Mouse (Mus musculus): ENCODE results near the gene Lclat1. TPM values are rescaled to one million over a fixed set of nuclear protein-coding genes. Genes with fewer than 3 reads are reported as not detected.
A peak's percentile ranks its signal among the peaks of the same experiment; 100 is the strongest.

Lclat1 gene
- polyA plus RNA-seq, 1 experiment from 2014 or later, result 15.2 TPM

DNA sequence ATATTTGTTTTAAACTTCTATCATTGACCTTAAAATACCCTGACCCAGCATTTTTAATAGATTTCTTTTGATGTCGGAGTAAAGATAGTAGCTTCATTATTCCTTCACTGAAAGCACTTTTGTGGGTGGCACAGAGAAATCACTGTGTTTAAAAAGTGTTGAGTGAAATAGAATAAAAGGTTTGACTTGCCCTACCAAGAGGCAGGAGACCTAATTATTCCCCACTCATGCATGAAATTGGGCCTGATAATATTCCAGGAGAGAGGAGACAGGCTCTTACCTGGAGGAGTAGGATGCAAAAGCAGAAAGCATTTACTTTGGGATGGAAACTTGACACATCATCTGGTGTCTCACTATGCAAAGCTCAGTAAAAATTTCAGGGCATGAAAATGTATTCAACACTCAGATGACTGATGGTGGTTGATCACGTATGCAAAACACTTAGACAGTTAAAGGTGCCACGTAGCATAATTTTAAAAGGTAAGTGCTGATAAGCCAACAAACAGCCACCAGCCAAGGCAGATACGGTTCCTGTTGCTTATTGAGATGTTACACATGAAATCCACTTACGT, 103.3 kb downstream of the Lclat1 start:
- no peak for DNase-seq (ENCODE audit: low spot score)
- no peaks in the 10 kb centered on the region for H3K4me1 ChIP-seq (replicated peaks; ENCODE audit: control insufficient read depth, insufficient read depth, low read length)
- no peaks in the 10 kb centered on the region for H3K27me3 ChIP-seq (ENCODE audit: control insufficient read depth, insufficient read depth, low read length)
- no peak overlapping the region for H3K4me2 ChIP-seq (ENCODE audit: low read depth, low read length, severe bottlenecking)
- no peak overlapping the region for H3K27ac ChIP-seq (ENCODE audit: low read depth, low read length)
- no peak overlapping the region for H3K9ac ChIP-seq (ENCODE audit: low read length)
- no peaks in the 10 kb centered on the region for H3K36me3 ChIP-seq (ENCODE audit: control insufficient read depth, insufficient read depth, low read length)
- no peak overlapping the region for H3K4me3 ChIP-seq (ENCODE audit: low read depth, low read length)
- ATAC-seq (replicated peaks; ENCODE audit: low FRiP score), result no peak
- 86% methylated on average over 5 of the region's 5 CpGs for WGBS
- no peaks in the 10 kb centered on the region for H3K9me3 ChIP-seq (ENCODE audit: control insufficient read depth, low read length)

DNA sequence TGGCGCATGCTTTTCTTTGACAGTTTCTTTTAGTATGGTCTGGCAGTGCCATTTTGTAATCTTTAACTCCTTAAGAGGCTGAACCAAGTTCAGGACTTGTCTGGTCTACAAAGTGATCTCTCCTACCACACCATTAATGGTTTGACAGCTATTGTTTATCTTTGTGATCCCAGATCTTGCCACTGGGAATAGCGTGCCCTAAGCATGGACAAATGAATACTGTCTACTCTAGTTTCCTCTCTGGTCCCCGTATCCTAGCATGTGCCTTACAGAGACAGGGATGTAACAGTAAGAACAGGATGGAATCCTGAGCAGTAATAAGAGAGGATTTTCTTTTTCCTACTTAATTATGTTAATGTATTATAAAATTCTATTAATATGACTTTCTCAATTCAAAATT, 105.0 kb downstream of the Lclat1 start:
- Histone ChIP-seq H3K9ac (ENCODE audit: low read length) (no peak overlapping the region), H3K27ac (ENCODE audit: low read depth, low read length) (no peak overlapping the region), H3K4me1 (replicated peaks; ENCODE audit: control insufficient read depth, insufficient read depth, low read length) (no peaks in the 10 kb centered on the region), H3K36me3 (ENCODE audit: control insufficient read depth, insufficient read depth, low read length) (no peaks in the 10 kb centered on the region), H3K4me2 (ENCODE audit: low read depth, low read length, severe bottlenecking) (no peak overlapping the region), H3K27me3 (ENCODE audit: control insufficient read depth, insufficient read depth, low read length) (no peaks in the 10 kb centered on the region), H3K9me3 (ENCODE audit: control insufficient read depth, low read length) (no peaks in the 10 kb centered on the region), H3K4me3 (ENCODE audit: low read depth, low read length) (no peak overlapping the region)
- ATAC-seq (replicated peaks; ENCODE audit: low FRiP score) (no peak), DNase-seq (ENCODE audit: low spot score) (no peak)
- 83% methylated on average over 3 of the region's 3 CpGs for WGBS

DNA sequence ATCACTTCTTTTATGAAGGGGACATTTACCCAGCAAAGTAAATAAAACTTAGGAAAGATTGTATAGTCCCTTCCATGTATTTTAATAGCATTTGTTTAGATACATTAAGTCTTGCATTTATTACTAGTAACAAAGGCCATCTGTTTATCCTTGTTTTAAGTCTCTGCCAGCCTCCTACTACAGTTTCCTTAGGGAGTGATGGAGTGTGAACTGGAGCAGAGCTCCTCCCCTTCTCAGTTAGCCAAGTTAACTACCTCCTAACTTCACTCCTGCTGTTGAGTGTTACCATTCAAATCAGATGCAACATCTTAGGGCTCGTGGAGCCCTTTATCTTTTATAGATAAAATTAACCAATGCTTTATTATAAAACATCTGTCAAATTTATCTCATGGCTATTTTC, 105.4 kb downstream of the Lclat1 start:
- ATAC-seq (replicated peaks; ENCODE audit: low FRiP score), result no peak
- no peak overlapping the region for H3K4me3 ChIP-seq (ENCODE audit: low read depth, low read length)
- no peak for DNase-seq (ENCODE audit: low spot score)
- 88% methylated on average over 1 of the region's 1 CpGs for WGBS
- H3K27me3 ChIP-seq (ENCODE audit: control insufficient read depth, insufficient read depth, low read length), result no peaks in the 10 kb centered on the region
- H3K27ac ChIP-seq (ENCODE audit: low read depth, low read length), result no peak overlapping the region
- H3K9ac ChIP-seq (ENCODE audit: low read length), result no peak overlapping the region
- H3K36me3 ChIP-seq (ENCODE audit: control insufficient read depth, insufficient read depth, low read length), result no peaks in the 10 kb centered on the region
- H3K4me2 ChIP-seq (ENCODE audit: low read depth, low read length, severe bottlenecking), result no peak overlapping the region
- H3K4me1 ChIP-seq (replicated peaks; ENCODE audit: control insufficient read depth, insufficient read depth, low read length), result no peaks in the 10 kb centered on the region
- no peaks in the 10 kb centered on the region for H3K9me3 ChIP-seq (ENCODE audit: control insufficient read depth, low read length)

DNA sequence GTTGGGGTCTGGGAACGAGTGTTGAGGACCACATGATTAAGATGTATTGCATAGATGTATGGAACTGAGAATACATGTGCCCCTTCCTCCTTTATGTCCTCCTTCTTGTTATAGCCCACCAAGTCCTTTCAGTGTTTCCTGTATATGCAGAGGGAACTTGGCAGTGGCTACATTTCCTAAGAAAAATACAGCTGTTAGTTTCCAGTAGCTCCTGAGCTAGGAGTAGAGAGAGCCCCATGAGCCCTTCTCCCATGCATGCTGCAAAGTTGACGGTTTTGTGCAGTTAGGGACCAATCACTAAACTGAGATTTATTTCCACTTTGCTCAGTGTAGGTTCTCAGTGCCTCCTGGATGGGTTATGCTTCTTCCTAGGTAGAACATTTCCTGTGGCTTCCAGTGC, 105.9 kb downstream of the Lclat1 start:
- Histone ChIP-seq H3K36me3 (ENCODE audit: control insufficient read depth, insufficient read depth, low read length) (no peaks in the 10 kb centered on the region), H3K4me3 (ENCODE audit: low read depth, low read length) (no peak overlapping the region), H3K27me3 (ENCODE audit: control insufficient read depth, insufficient read depth, low read length) (no peaks in the 10 kb centered on the region), H3K4me1 (replicated peaks; ENCODE audit: control insufficient read depth, insufficient read depth, low read length) (no peaks in the 10 kb centered on the region), H3K27ac (ENCODE audit: low read depth, low read length) (no peak overlapping the region), H3K4me2 (ENCODE audit: low read depth, low read length, severe bottlenecking) (no peak overlapping the region), H3K9me3 (ENCODE audit: control insufficient read depth, low read length) (no peaks in the 10 kb centered on the region), H3K9ac (ENCODE audit: low read length) (no peak overlapping the region)
- DNase-seq (ENCODE audit: low spot score) (no peak), ATAC-seq (replicated peaks; ENCODE audit: low FRiP score) (no peak)
- 83% methylated on average over 2 of the region's 2 CpGs for WGBS

DNA sequence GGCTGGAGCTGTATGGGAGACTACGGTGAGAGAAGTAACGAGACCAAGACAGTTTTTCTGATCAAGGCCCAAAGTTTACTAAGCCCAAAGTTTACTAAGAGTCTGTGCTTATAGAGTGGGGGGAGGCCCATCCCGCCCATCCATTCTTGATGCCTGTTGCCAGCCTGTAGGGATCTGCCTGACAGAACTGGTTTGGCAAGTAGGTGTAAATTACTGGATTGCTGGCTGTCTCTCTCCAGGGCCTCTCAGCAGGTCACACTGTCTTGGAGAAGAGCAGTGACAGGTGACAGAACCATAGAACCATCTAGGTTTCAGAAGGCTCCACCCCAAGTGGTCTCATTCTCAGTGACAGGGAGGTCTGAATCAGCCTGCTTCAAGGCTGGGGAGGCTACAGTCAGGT, 109.5 kb downstream of the Lclat1 start:
- H3K4me1 ChIP-seq (replicated peaks; ENCODE audit: control insufficient read depth, insufficient read depth, low read length), result no peaks in the 10 kb centered on the region
- H3K9me3 ChIP-seq (ENCODE audit: control insufficient read depth, low read length), result no peaks in the 10 kb centered on the region
- ATAC-seq (replicated peaks; ENCODE audit: low FRiP score), result no peak
- no peaks in the 10 kb centered on the region for H3K27me3 ChIP-seq (ENCODE audit: control insufficient read depth, insufficient read depth, low read length)
- no peak for DNase-seq (ENCODE audit: low spot score)
- no peak overlapping the region for H3K4me3 ChIP-seq (ENCODE audit: low read depth, low read length)
- no peak overlapping the region for H3K9ac ChIP-seq (ENCODE audit: low read length)
- H3K4me2 ChIP-seq (ENCODE audit: low read depth, low read length, severe bottlenecking), result no peak overlapping the region
- no peak overlapping the region for H3K27ac ChIP-seq (ENCODE audit: low read depth, low read length)
- WGBS, result 85% methylated on average over 3 of the region's 3 CpGs
- no peaks in the 10 kb centered on the region for H3K36me3 ChIP-seq (ENCODE audit: control insufficient read depth, insufficient read depth, low read length)

DNA sequence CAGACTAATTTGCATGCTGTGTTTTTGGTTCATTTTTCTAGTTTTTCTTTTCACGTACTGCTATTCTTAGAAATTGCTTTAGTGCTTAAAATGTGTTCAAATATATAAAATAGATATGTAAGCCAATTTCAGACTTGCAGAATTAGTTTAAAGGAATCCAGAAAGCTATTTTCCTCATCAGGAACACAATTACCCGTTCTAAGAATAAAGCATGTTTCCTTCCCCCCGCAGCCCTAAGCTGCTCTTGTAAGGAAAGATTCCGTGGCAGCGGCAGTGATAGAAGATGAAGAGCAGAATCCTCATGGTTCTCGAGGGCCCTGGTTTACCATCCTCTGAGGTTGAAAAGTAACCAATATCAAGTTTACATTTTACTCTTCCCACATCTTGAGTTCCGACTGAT, 113.0 kb downstream of the Lclat1 start:
- no peaks in the 10 kb centered on the region; the same call in 1 of the 2 replicates for H3K4me1 ChIP-seq (replicated peaks; ENCODE audit: control insufficient read depth, insufficient read depth, low read length)
- H3K27me3 ChIP-seq (ENCODE audit: control insufficient read depth, insufficient read depth, low read length), result no peaks in the 10 kb centered on the region
- DNase-seq (ENCODE audit: low spot score) (no peak), ATAC-seq (replicated peaks; ENCODE audit: low FRiP score) (no peak)
- H3K4me2 ChIP-seq (ENCODE audit: low read depth, low read length, severe bottlenecking), result no peak overlapping the region
- H3K9ac ChIP-seq (ENCODE audit: low read length), result no peak overlapping the region
- H3K4me3 ChIP-seq (ENCODE audit: low read depth, low read length), result no peak overlapping the region
- H3K27ac ChIP-seq (ENCODE audit: low read depth, low read length), result no peak overlapping the region
- no peaks in the 10 kb centered on the region for H3K36me3 ChIP-seq (ENCODE audit: control insufficient read depth, insufficient read depth, low read length)
- 69% methylated on average over 7 of the region's 7 CpGs for WGBS
- no peaks in the 10 kb centered on the region for H3K9me3 ChIP-seq (ENCODE audit: control insufficient read depth, low read length)

DNA sequence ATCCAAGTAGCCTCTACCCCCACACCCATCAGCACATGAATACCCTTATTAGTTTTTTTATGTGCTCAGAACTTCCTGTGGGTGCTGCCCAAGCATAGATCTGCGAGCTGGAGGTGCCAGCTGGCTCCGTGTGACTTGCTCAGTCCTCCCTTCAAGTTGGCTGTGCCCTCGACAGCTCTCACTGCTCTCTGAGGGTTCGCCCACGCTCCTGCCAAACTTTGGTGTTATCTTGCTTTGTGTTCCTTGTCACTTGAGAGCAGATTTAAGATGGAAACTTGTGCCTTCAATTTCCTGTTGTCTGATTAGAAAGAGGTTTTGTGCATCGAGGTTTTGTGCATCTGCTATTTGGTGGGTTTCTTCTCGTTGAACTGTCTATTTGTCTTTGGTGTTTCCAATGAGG, 114.3 kb downstream of the Lclat1 start:
- Histone ChIP-seq H3K9me3 (ENCODE audit: control insufficient read depth, low read length) (no peaks in the 10 kb centered on the region), H3K4me1 (replicated peaks; ENCODE audit: control insufficient read depth, insufficient read depth, low read length) (no peaks in the 10 kb centered on the region; the same call in 1 of the 2 replicates), H3K27me3 (ENCODE audit: control insufficient read depth, insufficient read depth, low read length) (no peaks in the 10 kb centered on the region), H3K4me2 (ENCODE audit: low read depth, low read length, severe bottlenecking) (no peak overlapping the region), H3K4me3 (ENCODE audit: low read depth, low read length) (no peak overlapping the region), H3K36me3 (ENCODE audit: control insufficient read depth, insufficient read depth, low read length) (no peaks in the 10 kb centered on the region), H3K9ac (ENCODE audit: low read length) (no peak overlapping the region), H3K27ac (ENCODE audit: low read depth, low read length) (no peak overlapping the region)
- no peak for ATAC-seq (replicated peaks; ENCODE audit: low FRiP score)
- DNase-seq (ENCODE audit: low spot score), result no peak
- WGBS, result 78% methylated on average over 7 of the region's 7 CpGs

DNA sequence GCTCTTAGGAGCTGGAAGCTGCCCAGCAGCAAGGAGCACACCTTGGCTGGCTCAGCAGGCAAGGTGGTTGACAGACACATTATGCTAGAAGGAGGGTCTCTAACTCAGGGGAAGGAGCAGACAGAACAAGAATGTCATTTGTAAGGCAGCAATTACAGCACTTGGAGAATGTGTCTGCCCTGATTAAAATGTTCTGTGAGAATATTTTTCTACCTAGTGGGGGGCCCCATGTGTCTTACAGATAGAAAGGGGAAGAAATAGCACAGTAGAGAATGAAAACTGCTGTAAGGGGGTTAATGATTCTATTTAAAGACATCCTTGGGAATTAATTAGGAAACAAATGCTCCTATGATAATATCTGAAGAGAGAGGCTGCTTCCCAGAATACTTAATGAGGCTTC, 117.7 kb downstream of the Lclat1 start:
- ATAC-seq (replicated peaks; ENCODE audit: low FRiP score) (peak; percentile 53), DNase-seq (ENCODE audit: low spot score) (no peak)
- Histone ChIP-seq H3K9me3 (ENCODE audit: control insufficient read depth, low read length) (no peaks in the 10 kb centered on the region), H3K4me3 (ENCODE audit: low read depth, low read length) (no peak overlapping the region), H3K9ac (ENCODE audit: low read length) (no peak overlapping the region), H3K27me3 (ENCODE audit: control insufficient read depth, insufficient read depth, low read length) (no peaks in the 10 kb centered on the region), H3K4me2 (ENCODE audit: low read depth, low read length, severe bottlenecking) (no peak overlapping the region), H3K4me1 (replicated peaks; ENCODE audit: control insufficient read depth, insufficient read depth, low read length) (no peaks in the 10 kb centered on the region; the same call in 1 of the 2 replicates), H3K27ac (ENCODE audit: low read depth, low read length) (no peak overlapping the region), H3K36me3 (ENCODE audit: control insufficient read depth, insufficient read depth, low read length) (no peaks in the 10 kb centered on the region)

DNA sequence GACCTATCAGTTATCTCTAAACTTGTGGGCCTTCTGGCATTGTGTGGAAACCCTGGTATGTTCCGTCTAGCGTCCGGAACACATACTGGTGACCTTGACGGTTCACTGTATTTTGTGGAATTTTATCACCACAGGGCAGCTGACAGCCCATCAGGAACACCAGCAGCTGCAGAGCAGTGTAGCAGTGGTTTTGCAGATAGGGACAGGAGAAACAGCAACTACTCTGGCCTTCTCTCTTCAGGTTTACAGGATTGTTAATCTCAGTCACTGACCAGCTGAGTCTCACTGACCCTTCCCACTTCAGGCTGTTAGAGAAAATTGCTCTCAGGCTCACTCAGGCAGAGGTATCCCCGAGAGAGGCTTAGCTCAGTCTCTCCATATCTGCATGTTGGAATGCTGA, 118.2 kb downstream of the Lclat1 start:
- Histone ChIP-seq H3K9ac (ENCODE audit: low read length) (no peak overlapping the region), H3K27ac (ENCODE audit: low read depth, low read length) (peak overlapping the region; percentile 50; the same call in 1 of the 2 replicates), H3K9me3 (ENCODE audit: control insufficient read depth, low read length) (no peaks in the 10 kb centered on the region), H3K36me3 (ENCODE audit: control insufficient read depth, insufficient read depth, low read length) (no peaks in the 10 kb centered on the region), H3K4me3 (ENCODE audit: low read depth, low read length) (no peak overlapping the region), H3K27me3 (ENCODE audit: control insufficient read depth, insufficient read depth, low read length) (no peaks in the 10 kb centered on the region), H3K4me1 (replicated peaks; ENCODE audit: control insufficient read depth, insufficient read depth, low read length) (no peaks in the 10 kb centered on the region; the same call in 1 of the 2 replicates), H3K4me2 (ENCODE audit: low read depth, low read length, severe bottlenecking) (no peak overlapping the region)
- 55% methylated on average over 5 of the region's 5 CpGs for WGBS
- ATAC-seq (replicated peaks; ENCODE audit: low FRiP score), result peak; percentile 27; the same call in 1 of the 2 replicates
- no peak for DNase-seq (ENCODE audit: low spot score)
